Mouse (Mus musculus) brain, embryonic 14.5 days (tissue): ENCODE measurements around the gene Osbpl6. TPM values are rescaled to one million over a fixed set of nuclear protein-coding genes. Genes with fewer than 3 reads are reported as not detected.

Experiments used
- DNase-seq: peaks from one replicate; pipeline ENCODE4 v3.0.0-alpha.2; 2011; ENCODE audit warnings: low read depth
- CTCF ChIP-seq: fragments of 200-500 bp; IDR thresholded peaks from 2 replicates; pipeline ENCODE4 v1.5.1; 2012; ENCODE audit warnings: inconsistent platforms, mild to moderate bottlenecking, moderate library complexity, borderline replicate concordance; ENCODE audit not compliant: insufficient read depth, insufficient read length; ENCODE audit errors: extremely low read depth
- POLR2A ChIP-seq: fragments of 200-500 bp; IDR thresholded peaks from 2 replicates; pipeline ENCODE4 v1.6.1; 2012; ENCODE audit warnings: mild to moderate bottlenecking, inconsistent platforms, borderline replicate concordance; ENCODE audit not compliant: poor library complexity, insufficient read depth, insufficient read length, severe bottlenecking; ENCODE audit errors: extremely low read depth
- polyA plus RNA-seq: library from polyadenylated mRNA; depleted of rRNA; stranded (reverse); fragments of >200 nt; gene quantifications from 2 replicates; pipeline ENCODE4 v1.2.3, GENCODE M21; 2012

The Osbpl6 gene
- polyA plus RNA-seq, 1 experiment, result 18.4 TPM

DNA sequence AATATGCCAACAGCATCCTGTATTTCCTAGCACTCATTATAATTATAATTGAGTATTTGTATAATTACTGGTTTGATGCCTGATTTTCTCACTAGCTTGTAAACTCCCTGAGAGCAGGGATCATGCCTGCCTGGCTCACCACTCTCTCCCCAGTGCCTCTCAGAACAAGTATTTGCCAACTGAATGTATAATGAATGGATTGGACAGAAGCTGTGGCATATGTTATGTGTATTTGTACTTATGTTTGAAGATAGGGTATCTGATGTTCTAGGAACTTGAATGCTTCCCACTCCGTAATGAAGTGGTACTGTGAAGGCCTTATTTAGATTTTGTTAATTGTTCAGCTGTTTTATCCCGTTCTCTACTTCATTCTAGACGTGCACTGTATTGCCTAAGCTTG lies 24.2 kb downstream of the Osbpl6 start:
- peak; percentile 83 for DNase-seq
- TF ChIP-seq POLR2A (no peak), CTCF (no peak)

- no peak for DNase-seq
- no peak for TF ChIP-seq POLR2A
- no peak for TF ChIP-seq CTCF
These were observed 27.9 kb downstream of the Osbpl6 start for GRCm38 (mm10) chr2:76434224-76434623.

DNA sequence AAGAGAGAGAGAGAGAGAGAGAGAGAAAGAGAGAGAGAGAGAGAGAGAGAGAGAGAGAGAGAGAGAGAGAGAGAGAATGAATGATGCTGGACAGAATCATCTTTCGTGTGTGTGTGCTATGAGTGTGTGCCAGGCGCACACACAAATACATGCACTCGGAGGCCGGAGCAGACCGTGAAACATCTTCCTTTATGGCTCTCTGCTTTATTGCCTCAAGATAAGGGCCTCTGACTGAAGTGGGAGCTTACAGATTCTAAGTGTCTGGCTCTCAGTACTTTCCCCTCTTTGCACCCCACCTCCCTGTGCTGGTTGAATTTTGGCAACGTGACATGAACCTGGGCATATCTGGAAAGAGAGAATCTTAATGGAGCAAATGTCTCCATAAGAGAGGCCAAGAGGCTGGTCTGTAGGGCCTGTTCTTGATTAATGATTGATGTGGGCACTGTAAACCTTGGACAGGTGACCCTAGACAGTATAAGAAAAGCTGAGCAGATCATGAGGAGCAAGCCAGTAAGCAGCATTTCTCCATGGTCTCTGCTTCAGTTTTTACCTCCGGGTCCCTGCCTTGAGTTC lies 29.4 kb downstream of the Osbpl6 start:
- no peak for TF ChIP-seq CTCF
- DNase-seq, result no peak

DNA sequence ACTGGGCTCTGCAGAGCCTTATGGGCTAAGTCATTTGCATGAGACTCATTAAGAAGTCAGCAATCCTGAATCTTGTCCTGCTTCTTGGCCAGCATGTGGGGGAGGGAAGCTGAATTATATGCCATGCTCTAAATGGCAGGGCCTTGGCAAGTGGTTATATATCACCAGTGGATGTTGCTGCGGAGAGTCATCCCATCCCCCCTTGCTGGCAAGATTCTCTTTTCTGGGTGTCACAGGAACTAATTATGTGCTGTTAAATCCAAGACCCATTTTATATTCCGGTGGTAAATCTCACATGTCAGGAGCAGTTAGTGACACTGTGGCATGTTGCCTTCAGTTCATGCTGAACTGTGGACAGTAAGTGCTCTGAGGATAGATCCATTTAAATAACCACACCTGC lies 31.1 kb downstream of the Osbpl6 start:
- TF ChIP-seq POLR2A (no peak), CTCF (no peak)
- DNase-seq, result peak; percentile 60

DNA sequence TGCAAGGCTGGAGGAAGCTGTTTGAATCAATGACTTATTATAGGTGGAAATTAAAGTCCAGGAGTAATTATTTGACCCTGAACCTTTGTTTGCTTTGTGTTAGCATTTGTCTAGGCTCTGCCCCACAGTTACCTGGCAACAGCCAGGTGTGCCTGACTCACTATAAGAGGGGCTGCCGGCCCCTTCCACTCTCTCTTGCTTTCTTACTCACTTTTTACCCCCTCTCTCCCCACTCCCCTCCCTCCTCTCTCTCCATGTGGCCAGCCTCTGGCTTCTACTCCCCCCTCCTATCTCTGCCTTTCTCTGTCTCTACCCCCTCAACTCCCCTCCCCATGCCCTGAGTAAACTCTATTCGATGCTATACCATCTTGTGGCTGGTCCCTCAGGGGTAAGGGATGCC lies 33.2 kb downstream of the Osbpl6 start:
- TF ChIP-seq POLR2A, result no peak
- TF ChIP-seq CTCF, result no peak
- no peak for DNase-seq

DNA sequence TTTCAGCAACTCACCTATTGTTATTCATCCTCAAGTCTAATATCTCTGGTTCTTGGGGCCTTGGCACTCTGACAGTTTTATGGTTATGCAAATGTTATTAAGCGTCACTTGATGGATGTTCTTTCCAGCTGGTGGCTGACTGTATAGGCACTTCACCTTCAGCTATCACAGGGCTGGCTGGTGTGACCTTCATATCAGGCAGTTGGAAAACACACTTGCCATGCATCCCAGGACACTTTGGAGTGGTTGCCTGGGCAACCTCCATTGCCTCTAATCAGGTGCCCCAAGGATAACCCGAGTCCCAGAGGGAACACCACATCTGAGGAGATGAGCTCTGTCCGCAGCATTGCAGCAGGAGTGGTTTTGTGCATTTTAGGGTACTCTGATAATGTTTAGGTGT lies 35.8 kb downstream of the Osbpl6 start:
- DNase-seq, result peak; percentile 51
- TF ChIP-seq CTCF, result no peak
- no peak for TF ChIP-seq POLR2A

GRCm38 (mm10) chr2:76449836-76450355 lies 43.6 kb downstream of the Osbpl6 start:
- DNase-seq, result no peak
- TF ChIP-seq POLR2A, result no peak
- TF ChIP-seq CTCF, result no peak

DNA sequence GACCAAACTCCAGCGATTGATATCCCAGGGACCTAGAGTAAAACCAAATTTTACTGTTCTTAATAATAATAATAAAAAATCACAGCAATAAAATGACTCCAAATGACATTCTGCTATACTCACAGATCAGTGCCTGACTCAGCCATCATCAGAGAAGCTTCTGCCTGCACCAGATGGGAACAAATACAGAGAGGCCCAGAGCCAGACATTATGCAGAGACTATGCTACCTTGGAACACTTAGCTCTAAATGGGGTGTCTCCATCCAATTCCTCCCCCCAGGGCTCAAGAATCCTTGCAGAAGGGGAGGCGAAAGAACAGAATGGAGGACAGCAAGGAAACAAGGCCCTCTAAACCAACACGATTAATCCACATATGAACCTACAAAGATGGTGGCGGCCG lies 60.4 kb downstream of the Osbpl6 start:
- TF ChIP-seq POLR2A (no peak), CTCF (no peak)
- no peak for DNase-seq

- DNase-seq, result peak; percentile 71
- no peak for TF ChIP-seq POLR2A
- no peak for TF ChIP-seq CTCF
These were observed 61.9 kb downstream of the Osbpl6 start for GRCm38 (mm10) chr2:76468204-76468603.

DNA sequence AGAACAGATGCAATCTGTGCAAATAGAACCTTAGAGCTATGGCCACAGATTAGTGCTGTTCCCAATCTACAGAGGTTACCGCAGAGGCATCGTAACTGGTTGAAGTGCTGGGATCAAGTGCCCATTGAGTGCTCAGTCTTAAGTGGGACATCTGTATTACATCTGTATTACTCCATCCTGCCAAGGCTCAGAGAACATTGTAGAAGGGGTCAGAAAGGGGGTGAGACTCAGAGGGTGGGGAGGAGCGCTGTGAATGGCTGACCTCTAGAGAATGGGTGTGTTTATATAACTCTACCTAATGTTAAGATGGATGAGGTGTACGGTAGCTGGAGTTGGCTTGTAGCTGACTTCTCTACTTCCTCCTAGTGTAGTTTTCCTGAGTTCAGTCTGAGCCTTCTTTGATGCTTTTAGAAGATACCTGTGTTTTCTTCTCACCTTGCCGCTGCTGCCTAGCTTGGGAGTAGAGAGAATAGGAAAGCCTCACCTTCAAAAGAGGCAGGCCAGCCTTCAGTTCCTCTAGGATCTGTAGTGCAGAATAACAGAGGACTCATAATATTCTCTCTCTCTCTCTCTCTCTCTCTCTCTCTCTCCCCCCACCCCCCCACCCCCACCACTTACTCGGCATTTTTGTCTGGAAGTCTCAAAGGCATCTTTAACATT lies 62.9 kb downstream of the Osbpl6 start:
- TF ChIP-seq POLR2A (no peak), CTCF (no peak)
- DNase-seq, result no peak

GRCm38 (mm10) chr2:76469751-76470099 lies 63.4 kb downstream of the Osbpl6 start:
- DNase-seq, result peak; percentile 47
- TF ChIP-seq CTCF (no peak), POLR2A (no peak)

DNA sequence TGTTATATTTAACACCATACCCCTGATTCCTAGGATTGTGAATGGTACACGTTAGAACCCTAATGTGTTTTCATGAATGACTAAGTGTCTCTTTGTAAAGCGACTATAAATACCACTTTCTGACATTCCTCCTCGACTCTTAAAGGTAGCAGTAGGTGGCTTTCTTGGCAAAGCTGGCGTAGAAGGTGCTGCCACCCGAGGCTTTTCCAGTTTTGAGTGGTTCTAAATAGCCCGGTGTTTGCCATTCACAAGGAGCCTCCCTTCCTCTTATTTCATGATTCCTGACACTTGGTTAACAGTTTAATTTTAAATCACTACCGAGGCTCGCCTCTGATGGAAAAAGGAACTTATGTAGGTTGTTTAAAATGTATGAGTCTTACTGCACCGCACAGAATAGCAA lies 64.1 kb downstream of the Osbpl6 start:
- TF ChIP-seq CTCF, result no peak
- TF ChIP-seq POLR2A, result no peak
- DNase-seq, result no peak
